Mouse (Mus musculus) testis, adult 2 months (tissue): ENCODE measurements around the gene Banp.

Experiments used
- CTCF ChIP-seq: fragments of 200-500 bp; IDR thresholded peaks from 2 replicates; pipeline ENCODE4 v1.5.1; 2012; ENCODE audit warnings: low read depth, mild to moderate bottlenecking, inconsistent platforms, low read length, moderate library complexity; ENCODE audit not compliant: control insufficient read depth, insufficient read depth, insufficient replicate concordance
- POLR2A ChIP-seq: fragments of 200-500 bp; IDR thresholded peaks from 2 replicates; pipeline ENCODE4 v1.6.1; 2012; ENCODE audit warnings: low read depth, mild to moderate bottlenecking, inconsistent platforms, low read length, moderate library complexity; ENCODE audit not compliant: control insufficient read depth

DNA sequence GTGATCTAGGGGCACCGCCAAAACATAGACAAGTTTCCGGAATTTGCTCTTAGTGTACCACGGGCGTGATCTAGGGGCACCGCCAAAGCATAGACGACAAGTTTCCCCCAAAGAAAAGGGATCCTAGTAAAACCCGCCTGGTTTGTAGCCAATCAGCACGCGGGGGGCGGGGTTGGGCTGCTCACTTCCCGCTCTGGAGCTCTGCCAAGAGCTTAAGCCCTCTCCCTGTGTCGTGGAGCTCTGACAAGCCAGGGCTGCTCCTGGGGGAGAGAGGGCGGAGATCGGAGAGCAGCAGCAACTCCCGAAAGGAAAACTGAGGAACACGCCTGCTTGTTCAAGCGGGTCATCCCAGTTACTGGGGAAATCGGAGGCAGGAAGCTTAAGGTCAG, 1.8 kb upstream of the Banp start:
- no peak for TF ChIP-seq POLR2A
- no peak for TF ChIP-seq CTCF
